Mouse (Mus musculus): ENCODE measurements around the gene BC049352.
A peak's percentile ranks its signal among the peaks of the same experiment; 100 is the strongest.

The BC049352 gene

GRCm38 (mm10) chr9:45181770-45182169 lies at the start of gene BC049352:
Gene BC049352 (plus strand): TSS chr9:45182007.
- peak; percentile 28 for DNase-seq

DNA sequence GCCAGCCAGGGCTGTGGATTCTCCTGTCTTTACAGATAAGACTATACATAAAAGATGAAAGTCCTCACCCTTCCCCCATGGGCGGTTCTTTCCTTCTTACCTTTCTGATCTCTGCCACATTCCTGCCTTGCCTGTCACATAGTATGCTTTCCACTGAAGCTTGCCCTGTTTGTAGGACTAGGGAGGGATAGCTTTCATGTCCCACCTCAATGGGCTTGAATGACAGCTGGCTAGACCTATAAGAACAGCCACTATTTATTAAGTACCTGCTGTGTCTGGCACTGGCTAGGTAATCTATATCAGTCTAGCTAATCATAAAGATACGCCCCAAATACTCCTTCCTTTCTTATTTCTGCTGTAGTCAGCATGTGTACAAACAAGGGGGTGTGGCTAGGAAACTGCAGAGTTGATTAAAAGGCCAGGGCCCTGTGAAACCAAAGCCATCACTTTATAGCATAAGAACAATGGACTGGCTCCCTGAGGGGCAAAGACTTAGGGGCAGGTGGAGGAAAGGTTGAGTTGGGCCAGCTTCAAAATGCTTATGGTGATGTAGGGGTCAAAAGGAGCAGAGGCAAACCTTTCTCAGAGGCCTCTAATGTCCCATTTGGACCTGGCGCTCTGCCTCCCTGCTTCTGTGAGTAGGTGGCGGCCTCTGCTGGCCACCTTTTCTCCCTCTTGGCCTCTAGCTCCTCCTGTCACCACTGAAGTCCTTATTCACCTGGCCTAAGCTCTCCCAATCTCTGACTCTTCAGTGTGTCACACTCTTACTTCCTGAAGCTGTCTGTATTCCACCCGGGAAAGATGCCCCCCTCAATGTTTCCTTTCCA lies 48.1 kb upstream of the BC049352 start:
- DNase-seq: no peak

- no peak for DNase-seq
These were observed 45.2 kb upstream of the BC049352 start for GRCm38 (mm10) chr9:45136442-45137169.

DNA sequence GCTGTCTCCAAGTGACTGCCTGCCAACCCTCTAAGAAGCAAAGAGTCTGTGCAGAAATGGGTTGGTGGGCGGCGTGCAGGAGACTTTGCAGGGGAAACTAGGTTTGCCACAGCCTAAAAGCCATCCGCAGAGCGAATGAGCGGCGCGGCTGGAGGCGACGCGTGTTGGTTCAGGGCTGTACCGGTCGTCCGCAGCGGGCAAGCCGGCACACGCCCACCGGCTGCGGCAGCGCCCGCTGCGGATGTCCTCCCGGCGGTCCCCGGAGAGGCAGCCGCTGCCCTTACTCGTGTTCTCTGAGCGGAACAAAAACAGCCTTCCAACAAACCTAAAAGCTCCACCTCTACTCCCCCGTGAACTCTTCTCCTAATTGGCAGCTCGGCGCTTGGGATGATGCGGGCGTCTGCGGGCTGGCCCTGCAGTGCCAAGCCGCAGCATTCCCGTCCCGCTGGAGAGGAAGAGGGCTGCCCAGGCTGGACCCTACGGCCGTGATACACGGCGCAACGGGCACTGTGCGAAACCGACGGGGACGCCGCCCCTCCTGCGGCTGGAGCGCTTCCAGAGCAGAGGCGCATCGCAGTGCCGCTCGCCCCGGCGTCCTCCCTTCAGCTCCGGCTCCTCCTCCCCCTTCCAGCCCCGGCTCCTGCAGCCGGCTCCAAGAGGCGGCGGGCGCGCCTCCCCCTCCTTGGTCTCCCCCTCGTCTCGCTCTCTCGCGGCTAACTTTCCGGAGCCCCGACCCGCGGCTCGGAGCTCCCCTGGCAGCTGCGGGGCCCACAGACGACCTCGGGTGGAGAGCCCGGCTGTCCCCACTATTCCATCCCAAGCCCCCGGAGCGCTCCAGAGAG lies 43.4 kb upstream of the BC049352 start, which contains the start of gene Scn4b:
TSS of gene Scn4b (plus strand) at position 205 of the 842 bp plus-strand sequence.
- DNase-seq: no peak

DNA sequence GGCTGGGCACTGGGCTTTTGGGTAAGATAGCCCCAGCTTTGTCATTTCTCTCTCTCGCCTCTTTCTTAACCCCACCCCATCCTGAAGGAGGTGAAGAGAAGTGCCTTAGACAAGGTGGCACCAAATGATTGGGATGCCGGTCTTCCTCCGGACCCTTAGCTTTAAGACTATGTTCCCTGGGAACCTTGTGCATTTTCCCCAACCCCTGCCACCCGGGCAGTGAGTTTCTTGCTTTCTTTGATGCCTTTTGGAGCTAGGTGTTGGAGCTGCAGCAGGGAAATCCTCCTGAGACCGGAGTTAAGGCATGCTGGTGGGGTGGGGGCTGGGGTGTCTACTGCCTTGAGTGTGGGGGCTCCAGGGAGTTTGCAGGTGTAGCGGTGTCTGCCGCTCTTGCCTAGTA lies 42.7 kb upstream of the BC049352 start:
- no peak for DNase-seq

DNA sequence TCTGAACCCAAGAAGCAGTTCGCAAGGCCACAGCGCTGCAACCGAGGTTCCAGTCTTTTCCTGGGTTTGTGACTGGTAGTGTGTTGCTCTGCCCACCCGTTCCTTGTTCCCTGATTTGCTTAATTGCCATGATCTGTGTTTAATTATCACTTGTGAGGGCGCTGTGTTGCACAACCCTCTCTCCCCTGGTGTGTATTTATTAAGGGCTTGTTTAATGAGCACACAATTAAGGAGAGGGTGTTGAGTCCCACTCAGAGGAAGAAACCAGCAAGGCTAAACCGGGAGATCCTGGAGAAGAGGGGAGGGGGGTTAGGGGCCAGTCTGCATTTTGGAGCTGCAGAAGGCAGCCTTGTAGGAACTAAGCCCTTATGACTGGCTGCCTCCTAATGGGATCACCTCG lies 40.9 kb upstream of the BC049352 start:
- DNase-seq: no peak

DNA sequence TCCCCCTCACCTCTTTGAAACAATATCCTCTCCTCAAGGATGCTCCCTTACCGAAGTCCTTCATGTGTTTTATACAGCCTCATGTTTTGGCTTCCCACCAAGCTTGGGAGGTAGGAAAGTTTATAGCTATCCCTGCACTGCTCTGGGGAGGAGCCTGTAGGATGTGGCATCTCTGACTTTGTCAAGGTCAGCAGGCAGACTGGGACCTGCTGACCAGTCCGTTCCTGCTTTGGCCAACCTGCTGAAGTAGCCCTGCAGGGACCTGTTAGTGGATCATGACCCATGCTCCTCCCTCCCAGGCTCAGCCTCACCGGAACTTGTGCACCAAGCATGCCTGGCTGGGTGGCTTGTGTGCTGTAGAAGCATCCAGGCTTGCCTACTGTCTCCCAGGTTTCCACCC lies 39.1 kb upstream of the BC049352 start:
- no peak for DNase-seq

GRCm38 (mm10) chr9:45145533-45146266 lies 36.1 kb upstream of the BC049352 start:
- no peak for DNase-seq

DNA sequence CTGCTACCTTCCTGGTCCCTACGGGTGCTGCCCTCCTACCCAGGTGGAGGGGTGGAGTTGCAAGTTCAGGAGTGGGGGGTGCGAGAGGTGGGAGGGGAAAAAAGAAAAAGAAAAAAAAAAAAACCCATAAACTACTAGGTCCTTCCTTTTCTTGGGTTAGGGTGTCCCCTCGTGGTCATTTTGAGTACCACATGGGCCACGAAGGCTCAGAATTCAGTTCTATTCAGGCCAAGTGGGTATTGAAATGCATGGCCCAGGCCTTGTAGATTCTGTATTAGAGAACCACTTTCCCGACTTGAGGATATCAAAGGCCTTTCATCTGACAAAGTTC lies 35.6 kb upstream of the BC049352 start:
- DNase-seq: peak; percentile 53

DNA sequence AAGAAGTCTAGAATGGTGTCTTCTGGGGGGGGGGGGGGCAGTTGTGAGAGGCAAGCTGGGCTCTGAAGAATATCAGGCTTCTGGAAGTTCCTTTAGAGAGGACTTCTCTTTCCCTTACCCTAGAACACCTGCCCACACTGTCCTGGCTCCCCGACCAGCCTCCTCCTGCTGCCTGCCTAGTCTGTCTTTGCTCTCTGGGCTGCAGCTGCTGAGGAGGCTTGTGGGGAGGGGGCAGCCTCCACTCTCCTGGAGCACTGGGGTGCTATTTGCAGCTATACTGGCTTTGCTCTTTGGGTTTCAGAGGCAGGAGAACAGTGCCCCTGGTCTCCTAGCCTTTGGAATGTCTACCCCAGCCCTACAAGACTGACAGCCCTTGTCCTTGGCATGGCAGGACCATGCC lies 30.9 kb upstream of the BC049352 start:
- no peak for DNase-seq

DNA sequence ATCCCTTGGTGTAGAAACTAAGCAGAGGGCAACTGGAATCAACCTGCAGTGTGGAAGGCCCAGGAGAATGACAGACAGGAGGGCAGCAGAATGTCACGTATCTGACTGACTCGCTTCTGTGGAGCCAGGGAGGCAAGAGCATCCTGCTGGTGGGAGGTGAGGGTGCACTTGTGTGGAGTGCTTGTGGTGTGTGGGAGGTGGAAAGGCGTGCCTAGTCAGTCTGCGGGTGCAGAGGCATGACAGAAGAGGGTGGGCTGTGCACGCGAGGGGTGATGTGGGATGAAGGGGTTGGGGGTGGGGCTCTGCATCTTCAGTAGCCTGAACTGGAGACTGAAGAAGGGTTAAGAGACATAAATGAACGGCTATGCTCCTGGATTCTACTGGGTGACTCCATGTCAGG lies 28.4 kb upstream of the BC049352 start:
- DNase-seq: peak; percentile 13

- no peak for DNase-seq
These were observed 13.9 kb upstream of the BC049352 start for GRCm38 (mm10) chr9:45167903-45168302.

DNA sequence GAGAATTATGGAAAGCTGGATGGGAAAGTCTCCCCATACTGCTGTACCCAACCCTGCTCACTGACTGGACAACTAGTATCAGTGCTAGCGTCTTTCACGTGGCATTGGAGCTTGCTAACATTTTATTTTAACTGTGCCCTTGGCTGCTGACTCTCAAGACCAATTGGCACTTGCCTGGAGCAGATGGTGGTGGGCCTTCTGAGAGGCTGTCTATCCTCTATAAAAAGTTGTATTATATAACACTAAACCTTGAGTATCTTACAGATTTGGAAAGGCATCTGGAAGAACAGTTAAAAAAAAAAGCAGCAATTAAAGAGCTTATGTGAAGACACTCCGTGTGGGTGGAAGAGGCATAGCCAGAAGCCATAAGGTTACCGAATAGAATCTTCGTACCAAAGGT lies 11.7 kb upstream of the BC049352 start:
- no peak for DNase-seq

DNA sequence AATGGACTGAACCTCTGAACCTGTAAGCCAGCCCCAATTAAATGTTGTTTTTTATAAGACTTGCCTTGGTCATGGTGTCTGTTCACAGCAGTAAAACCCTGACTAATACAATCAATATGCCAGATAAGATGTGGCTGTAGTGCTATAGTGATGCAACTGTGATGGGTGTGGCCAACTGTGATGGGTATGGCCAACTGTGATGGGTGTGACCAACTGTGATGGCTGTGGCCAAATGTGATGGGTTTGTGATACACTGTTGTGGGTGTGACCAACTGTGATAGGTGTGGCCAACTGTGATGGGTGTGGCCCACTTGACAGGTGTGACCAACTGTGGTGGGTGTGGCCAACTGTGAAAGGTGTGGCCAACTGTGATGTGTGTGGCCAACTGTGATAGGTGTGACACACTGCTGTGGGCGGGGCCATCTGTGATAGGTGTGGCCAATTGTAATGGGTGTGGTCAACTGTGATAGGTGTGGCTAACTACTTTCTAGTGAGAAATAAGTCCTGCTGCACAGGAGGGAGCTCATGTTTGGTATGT lies 10.7 kb upstream of the BC049352 start:
- no peak for DNase-seq

DNA sequence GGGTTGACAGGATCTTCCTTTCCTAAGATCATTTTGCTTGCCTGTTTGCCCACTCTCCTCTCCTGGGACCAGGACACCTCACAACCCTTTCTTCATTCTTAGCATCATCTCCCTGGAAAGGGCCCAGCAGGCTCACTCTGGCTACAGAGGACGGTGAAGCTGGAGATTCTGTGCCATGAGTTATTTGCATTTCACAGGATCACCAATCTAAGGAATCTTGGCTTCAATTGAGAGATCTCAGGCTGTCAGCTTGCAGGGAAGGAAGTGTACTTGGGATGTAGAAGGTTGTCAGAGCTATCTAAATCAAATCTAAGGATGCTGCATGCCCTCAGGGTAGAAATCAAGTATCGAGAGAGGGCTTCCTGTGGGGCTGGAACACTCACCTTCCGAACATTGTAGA lies 8.3 kb upstream of the BC049352 start:
- DNase-seq: no peak

DNA sequence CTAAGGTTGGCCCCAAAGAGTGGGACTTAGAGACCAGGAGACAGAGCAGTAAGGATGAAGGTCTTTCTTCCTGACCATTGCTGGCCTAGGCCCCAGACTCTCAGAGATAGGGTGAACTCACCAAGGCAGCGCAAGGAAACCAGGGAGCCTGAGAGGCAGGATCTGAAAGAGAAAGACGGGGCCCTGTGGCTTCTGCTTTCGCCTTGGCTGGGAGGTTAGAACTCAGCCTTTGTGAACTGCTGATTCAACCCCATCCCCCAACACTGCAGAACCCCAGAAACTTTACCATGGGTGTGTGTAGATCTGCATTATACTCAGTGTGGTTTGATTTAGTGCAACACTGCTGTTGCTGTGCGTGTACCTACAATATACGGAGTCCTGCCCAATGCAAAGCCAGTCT lies 2.5 kb upstream of the BC049352 start:
- DNase-seq: no peak

DNA sequence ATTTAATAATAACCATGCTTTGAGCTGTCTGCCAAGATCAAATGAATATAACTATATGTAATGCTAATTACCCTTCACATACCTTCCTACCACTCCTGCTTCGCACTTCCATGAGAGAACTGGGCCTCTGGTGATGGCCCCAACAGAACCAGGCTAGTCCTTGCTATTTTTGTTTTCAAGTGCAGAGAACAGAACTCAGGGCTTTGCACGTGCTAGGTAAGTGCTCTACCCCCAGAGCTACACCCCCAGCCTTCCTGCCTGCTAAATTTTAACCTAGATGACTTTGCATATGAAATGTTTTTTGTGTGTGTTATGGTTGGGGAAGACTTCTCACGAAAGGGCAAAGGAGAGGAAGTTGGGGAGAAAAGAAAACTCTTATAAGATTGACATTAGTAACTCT lies 714 bp downstream of the BC049352 start:
- DNase-seq: no peak

- no peak for DNase-seq
These were observed 1.5 kb downstream of the BC049352 start for GRCm38 (mm10) chr9:45183266-45183665.

DNA sequence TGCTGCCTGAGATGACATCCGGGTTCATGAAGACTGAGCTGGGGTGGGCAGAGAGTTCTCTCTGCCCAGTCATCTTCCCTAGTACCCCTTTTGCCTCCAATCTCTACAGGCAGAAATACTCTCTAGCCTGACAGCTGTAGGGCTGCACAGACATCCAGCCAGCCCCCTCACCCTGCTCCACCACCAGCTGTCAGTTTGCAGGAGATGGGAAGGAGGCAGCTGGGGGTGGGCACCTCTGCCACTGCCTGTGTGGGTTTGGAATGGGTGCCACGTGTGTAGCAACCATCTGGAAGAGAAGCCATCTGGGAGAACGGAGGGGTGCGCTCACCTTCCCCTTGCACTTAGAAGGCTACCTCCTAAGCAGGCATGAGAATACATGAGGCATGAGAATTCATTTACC lies 3.4 kb downstream of the BC049352 start:
- DNase-seq: peak; percentile 66

DNA sequence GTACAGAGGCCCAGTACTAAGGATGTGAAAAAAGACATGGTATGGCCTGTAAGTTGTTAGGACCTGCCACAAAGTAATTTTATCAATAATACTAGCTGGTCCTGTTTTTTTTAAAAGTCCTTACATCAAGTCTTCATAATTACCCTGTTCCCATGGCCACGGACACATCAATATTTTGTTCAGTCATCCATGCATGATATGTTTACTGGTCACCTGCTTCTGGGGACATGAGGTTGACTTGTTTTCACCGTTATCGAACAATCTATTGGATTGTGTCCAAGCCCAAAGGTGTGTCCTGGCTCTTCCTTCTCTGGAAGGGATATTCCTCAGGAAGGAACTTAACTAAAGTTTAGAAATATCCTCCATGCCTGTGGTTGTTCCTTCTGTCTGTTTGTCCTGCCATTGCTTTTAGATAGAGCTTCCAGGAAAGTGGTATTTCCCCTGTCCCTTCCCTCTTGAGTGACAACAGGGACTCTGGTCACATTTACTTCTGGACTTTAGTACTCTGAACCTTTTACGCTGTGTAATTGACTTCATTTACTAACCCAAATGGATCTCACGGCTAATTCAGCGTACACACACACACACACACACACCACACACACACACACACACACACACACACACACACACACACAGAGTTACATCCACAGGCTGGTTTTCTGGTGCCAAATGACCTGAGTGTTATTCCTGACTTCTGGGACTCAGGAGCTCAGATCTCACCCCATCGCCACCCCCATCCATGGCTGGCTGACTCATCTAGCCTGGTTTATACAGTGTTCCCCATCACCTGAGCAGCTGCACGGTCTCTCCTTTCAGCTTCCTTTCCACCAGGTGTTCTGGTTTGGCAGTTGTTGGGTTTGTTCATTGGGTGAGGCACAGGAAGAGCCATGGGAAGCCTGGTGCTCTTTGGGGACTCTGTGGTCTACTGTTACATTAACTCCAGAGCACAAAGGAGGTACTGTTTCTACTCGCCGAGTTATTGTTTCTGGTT lies 7.1 kb downstream of the BC049352 start:
- no peak for DNase-seq

DNA sequence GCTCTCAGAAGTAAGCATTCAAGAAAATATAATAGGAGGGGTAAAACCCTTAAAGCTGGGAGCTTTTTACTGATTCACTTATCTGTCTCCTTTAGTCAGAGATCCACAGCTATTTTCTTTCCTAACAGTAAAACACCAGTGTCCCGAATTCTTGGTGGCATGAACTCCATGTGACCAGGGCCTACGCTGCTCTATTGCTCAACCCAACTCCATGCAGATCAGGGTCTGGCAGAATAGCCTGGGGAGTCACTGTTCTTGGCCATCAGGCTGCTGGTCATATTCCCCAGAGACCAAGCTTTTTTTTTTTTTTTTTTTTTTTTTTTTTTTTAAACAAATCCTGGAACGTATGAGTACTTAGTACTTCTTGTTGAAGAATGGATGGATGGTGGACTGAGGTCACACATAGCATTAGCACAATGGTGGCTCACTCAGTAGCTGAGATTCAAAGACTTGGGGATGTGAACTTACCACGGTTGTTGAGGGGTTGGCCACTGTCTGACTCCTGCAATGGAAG lies 7.9 kb downstream of the BC049352 start:
- no peak for DNase-seq

Data from layer of hippocampus, adult 9-11 months (tissue).